Mouse (Mus musculus) forebrain, embryonic 15.5 days (tissue): ENCODE results near the gene Ski. TPM values are rescaled to one million over a fixed set of nuclear protein-coding genes. Genes with fewer than 3 reads are reported as not detected.
A peak's percentile ranks its signal among the peaks of the same experiment; 100 is the strongest.

Source experiments
- ATAC-seq: fragments of 200-750 bp; cut with Nextera tagmentation; replicated peaks from 2 replicates; pipeline ENCODE4 v1.8.0; 2017; ENCODE audit warnings: mild to moderate bottlenecking, moderate TSS enrichment, moderate library complexity
- H3K27ac ChIP-seq: fragments of 300-500 bp; sonication (generic); replicated peaks from 2 replicates; pipeline ENCODE4 v1.5.1; 2015; ENCODE audit warnings: mild to moderate bottlenecking, inconsistent platforms
- H3K27me3 ChIP-seq: fragments of 300-500 bp; sonication (generic); 2 replicates; pipeline ENCODE4 v1.6.1; 2015; ENCODE audit warnings: inconsistent platforms
- H3K36me3 ChIP-seq: fragments of 300-500 bp; sonication (generic); 2 replicates; pipeline ENCODE4 v1.6.1; 2015; ENCODE audit warnings: mild to moderate bottlenecking, inconsistent platforms
- H3K4me1 ChIP-seq: fragments of 300-500 bp; sonication (generic); 2 replicates; pipeline ENCODE4 v1.6.1; 2015; ENCODE audit warnings: inconsistent platforms
- H3K4me2 ChIP-seq: fragments of 300-500 bp; sonication (generic); replicated peaks from 2 replicates; pipeline ENCODE4 v1.6.1; 2015; ENCODE audit warnings: mild to moderate bottlenecking, inconsistent platforms
- H3K4me3 ChIP-seq: fragments of 300-500 bp; sonication (generic); 2 replicates; pipeline ENCODE4 v1.5.1; 2015; ENCODE audit warnings: mild to moderate bottlenecking, inconsistent platforms
- H3K9ac ChIP-seq: fragments of 300-500 bp; sonication (generic); replicated peaks from 2 replicates; pipeline ENCODE4 v1.6.1; 2015; ENCODE audit warnings: mild to moderate bottlenecking, inconsistent platforms
- H3K9me3 ChIP-seq: fragments of 300-500 bp; sonication (generic); 2 replicates; pipeline ENCODE4 v1.6.1; 2016; ENCODE audit warnings: inconsistent platforms
- WGBS: fragments of 180-500 bp; shearing (Covaris S2); methylation state at CpG from one replicate; pipeline ENCODE4 v1.1.7; 2015; ENCODE audit warnings: mixed read lengths; 5-methylcytosine and 5-hydroxymethylcytosine counted together
- polyA plus RNA-seq: library from polyadenylated mRNA; unstranded; fragments of >200 nt; fragmentation: Nextera tagmentation; extraction: Ambion mirVana; gene quantifications from 2 replicates; pipeline ENCODE4 v1.2.1, GENCODE M21; 2015

Ski gene
- polyA plus RNA-seq, 1 experiment from 2014 or later = 14.3 TPM

DNA sequence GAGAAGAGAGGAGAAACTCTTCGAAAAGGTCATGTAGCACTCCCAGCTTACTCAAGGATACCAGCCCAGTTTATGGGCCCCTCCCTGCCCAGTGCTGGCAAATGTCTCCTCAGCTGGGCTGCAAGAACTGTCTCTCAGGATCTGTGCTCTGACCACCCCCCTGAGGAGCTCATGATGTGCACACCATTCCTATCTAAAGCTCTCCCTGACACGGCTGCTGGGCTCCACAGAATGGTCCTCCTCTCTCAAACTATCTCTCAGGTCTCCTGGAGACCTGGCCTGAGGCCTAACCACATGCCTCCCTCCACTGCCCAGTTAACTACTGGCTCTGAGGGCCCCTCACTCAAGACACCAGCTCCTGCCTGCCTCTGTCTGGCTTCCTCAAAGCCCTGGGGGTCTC lies 82.2 kb downstream of the Ski start:
- Histone ChIP-seq H3K9ac (no peak overlapping the region), H3K9me3 (no peaks in the 10 kb centered on the region), H3K36me3 (no peaks in the 10 kb centered on the region), H3K4me2 (no peak overlapping the region), H3K27me3 (no peaks in the 10 kb centered on the region), H3K4me3 (no peak overlapping the region), H3K4me1 (peaks cover 33% of the 10 kb centered on the region), H3K27ac (no peak overlapping the region)
- 77% methylated on average over 2 of the region's 2 CpGs for WGBS
- ATAC-seq = no peak

DNA sequence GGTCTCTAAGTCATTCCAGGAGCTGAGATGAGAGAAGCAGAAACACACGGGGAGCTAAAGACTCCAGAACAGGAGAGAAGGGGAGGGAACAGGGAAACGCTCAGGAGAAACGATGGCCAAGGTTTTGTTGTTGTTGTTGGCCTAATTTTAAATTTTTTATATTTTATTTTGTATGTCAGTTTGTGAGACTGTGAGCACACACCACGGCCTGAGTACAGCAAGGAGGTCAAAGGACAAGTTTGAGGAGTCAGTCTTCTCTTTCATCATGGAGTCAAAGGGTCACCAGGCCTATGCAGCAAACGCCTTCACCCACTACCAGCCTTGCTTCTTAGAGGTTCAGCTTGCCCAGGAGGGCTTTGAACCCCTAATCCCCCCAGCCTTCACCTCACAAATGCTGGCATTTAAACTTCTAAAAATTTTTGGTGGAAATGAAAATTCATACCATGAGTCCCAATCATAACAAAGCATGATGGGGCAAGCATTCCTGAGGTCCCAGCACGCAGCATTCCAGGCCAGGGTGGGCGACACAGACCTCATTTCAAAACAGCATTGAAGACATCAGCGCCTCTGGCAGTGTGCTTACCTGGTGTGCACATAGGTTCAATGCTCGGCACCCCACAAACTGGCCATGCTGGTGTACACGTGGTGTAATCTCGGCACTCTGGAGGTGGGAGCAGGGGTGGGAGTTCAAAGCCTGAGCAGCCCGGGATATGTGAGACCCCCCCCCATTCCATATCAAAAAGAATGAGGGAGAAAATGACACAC lies 82.9 kb downstream of the Ski start:
- Histone ChIP-seq H3K4me1 (peaks cover 31% of the 10 kb centered on the region), H3K9ac (no peak overlapping the region), H3K27me3 (no peaks in the 10 kb centered on the region), H3K36me3 (no peaks in the 10 kb centered on the region), H3K4me3 (no peak overlapping the region), H3K27ac (no peak overlapping the region), H3K9me3 (no peaks in the 10 kb centered on the region), H3K4me2 (no peak overlapping the region)
- no peak for ATAC-seq
- WGBS = 86% methylated on average over 12 of the region's 12 CpGs

DNA sequence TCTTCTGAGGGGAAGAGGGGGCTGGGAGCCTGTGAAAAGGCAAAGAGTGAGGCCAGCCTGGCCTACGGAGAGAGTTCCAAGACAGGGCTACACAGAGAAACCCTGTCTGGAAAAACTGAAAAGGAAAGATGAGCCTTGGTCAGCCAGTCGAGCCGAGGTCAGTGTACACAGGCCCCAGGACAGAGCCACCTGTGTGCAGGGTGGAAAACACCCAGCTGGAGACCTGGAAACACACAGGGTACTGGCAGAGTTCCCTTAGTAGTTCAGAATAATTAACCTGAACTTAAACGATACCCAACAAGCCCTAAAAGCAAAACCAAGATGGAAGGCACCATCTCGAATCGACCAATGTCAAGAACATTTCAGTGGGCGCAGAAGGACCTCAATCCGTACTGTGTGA lies 83.9 kb downstream of the Ski start:
- Histone ChIP-seq H3K4me2 (no peak overlapping the region), H3K9ac (no peak overlapping the region), H3K9me3 (no peaks in the 10 kb centered on the region), H3K27me3 (no peaks in the 10 kb centered on the region), H3K4me1 (peaks cover 31% of the 10 kb centered on the region), H3K27ac (no peak overlapping the region), H3K4me3 (no peak overlapping the region), H3K36me3 (no peaks in the 10 kb centered on the region)
- no peak for ATAC-seq
- 77% methylated on average over 8 of the region's 8 CpGs for WGBS

DNA sequence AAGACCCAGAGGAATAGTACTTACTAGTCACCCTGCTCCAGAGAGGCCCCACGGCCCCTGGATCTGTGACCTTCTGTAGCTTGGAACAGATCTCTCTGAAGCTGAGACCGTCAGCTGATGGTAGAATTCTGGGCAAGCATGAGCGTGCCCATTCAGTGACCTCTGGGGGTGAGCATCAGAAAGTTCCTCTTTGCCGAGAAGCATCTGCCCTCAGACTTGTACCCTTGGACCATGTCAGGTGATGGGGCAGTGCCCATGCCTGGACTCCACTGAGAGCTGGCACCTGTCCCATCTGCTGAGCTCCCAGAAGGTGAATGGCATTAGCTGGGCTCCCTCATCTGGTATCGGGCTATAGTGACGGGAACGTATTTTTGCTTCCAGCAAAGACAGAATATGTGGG lies 84.5 kb downstream of the Ski start:
- Histone ChIP-seq H3K9me3 (no peaks in the 10 kb centered on the region), H3K27ac (no peak overlapping the region), H3K4me3 (no peak overlapping the region), H3K27me3 (no peaks in the 10 kb centered on the region), H3K36me3 (no peaks in the 10 kb centered on the region), H3K4me1 (peaks cover 31% of the 10 kb centered on the region), H3K9ac (no peak overlapping the region), H3K4me2 (no peak overlapping the region)
- WGBS = 88% methylated on average over 7 of the region's 7 CpGs
- no peak for ATAC-seq

DNA sequence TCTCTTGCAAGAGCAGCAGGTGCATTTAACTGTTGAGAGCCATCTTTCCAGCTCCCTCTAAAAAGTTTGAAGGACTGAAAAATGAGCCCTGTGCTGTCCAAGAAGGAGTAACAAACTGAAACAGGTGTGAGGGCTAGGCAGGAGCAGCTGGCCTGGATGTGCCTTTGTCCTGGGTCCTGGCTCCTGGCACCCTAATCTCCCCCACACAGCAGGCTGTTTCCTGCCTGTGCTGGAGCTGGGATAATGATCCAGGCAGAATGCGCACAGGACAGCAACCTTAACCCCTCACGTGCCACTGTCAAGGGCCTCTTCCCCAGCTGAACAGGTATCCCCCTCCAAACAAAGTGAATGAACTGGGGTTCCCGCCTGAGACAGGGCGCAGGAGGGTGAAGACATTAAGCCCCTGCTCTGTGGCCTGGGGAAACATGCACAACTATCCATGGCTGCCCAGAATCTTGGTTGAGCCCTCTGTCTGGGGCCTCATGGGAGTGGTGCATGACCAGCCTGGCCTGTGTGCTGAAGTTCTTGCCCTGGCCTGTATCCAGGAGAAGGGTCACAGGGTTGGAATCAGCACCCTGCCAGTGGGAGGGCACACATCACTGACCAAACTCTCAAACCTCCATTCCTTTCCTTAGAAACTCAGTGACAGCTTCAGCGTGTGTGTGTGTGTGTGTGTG lies 86.3 kb downstream of the Ski start:
- Histone ChIP-seq H3K27ac (no peak overlapping the region), H3K9ac (no peak overlapping the region), H3K9me3 (no peaks in the 10 kb centered on the region), H3K36me3 (no peaks in the 10 kb centered on the region), H3K4me1 (peaks cover 35% of the 10 kb centered on the region), H3K27me3 (no peaks in the 10 kb centered on the region), H3K4me2 (no peak overlapping the region), H3K4me3 (no peak overlapping the region)
- ATAC-seq = no peak
- WGBS = 49% methylated on average over 5 of the region's 5 CpGs

DNA sequence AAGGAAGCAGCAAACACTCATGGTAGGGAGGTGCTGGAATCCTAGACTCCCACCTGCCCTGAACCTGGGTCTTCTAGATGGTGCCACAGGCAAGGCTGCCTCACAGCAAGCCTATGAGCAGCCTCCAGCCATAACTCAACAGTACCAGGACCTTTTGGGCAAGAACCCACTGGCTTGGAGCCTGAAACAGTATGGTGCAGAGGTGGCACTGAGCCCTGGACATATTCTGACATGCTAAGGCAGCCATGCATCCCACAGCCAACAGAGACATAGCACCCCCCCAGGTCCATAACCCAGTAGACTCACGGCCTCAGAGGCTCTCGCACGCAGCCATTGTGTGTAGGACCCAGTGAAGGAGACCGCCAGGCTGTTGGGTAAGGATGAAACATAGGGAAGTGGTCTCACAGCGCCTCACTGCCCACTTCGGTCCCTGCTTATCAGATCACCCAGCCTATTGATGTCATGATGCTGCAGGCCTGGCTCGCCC lies 87.7 kb downstream of the Ski start:
- H3K4me2 ChIP-seq = no peak overlapping the region
- H3K9me3 ChIP-seq = no peaks in the 10 kb centered on the region
- no peak for ATAC-seq
- WGBS = 87% methylated on average over 7 of the region's 7 CpGs
- no peaks in the 10 kb centered on the region for H3K36me3 ChIP-seq
- H3K27ac ChIP-seq = peak overlapping the region; percentile 32; the same call in 1 of the 2 replicates
- H3K9ac ChIP-seq = no peak overlapping the region
- H3K27me3 ChIP-seq = no peaks in the 10 kb centered on the region
- peaks cover 47% of the 10 kb centered on the region for H3K4me1 ChIP-seq
- no peak overlapping the region for H3K4me3 ChIP-seq

DNA sequence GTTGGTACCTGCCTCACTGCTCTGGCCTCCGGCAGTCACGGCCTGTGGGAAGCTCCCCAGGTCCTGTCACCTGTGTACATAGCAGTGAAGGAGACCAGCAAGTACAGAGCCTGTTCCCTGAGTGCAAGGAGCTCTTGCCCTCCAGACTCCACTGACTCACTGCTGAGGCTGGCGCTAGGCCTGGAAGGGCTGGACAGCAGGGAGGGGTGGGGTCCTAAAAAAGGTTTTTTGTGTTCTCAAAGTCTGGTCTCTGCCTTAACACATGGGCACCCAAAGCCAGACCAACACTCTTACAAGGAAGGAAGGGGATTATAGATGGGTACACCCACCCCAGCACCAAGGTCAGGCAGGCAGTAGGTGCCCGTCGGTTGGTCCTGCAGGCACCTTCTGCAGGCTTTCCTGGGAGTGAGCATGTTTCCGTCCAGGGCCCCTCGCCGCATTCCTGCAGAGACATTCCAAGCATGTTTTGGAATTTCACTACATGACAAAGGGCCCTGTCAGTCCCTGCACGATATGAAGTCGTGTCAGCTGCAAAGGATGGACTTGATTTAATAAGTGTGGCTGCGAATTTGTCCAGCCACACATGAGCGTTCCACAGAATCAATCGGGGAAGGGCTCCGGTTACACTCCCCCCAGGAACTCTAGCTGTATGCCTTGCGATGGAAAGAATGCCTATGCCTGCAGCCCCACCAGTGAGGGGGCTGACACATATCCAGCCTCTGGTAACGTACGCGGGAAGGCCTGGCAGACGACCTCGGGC lies 88.6 kb downstream of the Ski start:
- Histone ChIP-seq H3K9ac (no peak overlapping the region; the same call in 1 of the 2 replicates), H3K9me3 (no peaks in the 10 kb centered on the region), H3K4me1 (peaks cover 55% of the 10 kb centered on the region), H3K27ac (peak overlapping the region; percentile 50), H3K4me3 (no peak overlapping the region), H3K36me3 (no peaks in the 10 kb centered on the region), H3K4me2 (no peak overlapping the region), H3K27me3 (no peaks in the 10 kb centered on the region)
- no peak for ATAC-seq
- WGBS = 47% methylated on average over 20 of the region's 20 CpGs

DNA sequence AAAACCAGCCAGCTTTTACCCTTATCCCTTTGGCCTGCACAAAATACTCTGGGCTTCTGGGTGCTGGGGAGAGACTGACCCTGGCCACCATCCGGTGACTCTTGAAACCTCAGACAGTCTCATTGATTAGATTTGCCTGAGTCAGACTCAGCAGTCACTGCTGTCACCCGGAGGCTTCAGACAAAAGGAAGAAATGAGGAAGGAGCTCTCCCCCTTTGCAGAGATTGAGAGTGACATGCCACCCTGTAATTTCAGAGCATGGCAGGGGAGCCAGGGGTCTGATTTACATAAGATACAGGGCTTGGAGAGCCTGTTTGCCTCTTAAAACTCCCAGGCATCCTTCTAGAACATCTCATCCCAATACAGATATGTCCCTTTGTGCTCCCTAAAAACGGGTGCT lies 89.2 kb downstream of the Ski start:
- no peak for ATAC-seq
- H3K36me3 ChIP-seq = no peaks in the 10 kb centered on the region
- no peak overlapping the region for H3K4me2 ChIP-seq
- H3K27me3 ChIP-seq = no peaks in the 10 kb centered on the region
- H3K4me1 ChIP-seq = peaks cover 55% of the 10 kb centered on the region
- H3K9me3 ChIP-seq = no peaks in the 10 kb centered on the region
- 32% methylated on average over 3 of the region's 3 CpGs for WGBS
- no peak overlapping the region for H3K9ac ChIP-seq
- H3K4me3 ChIP-seq = no peak overlapping the region
- H3K27ac ChIP-seq = peak overlapping the region; percentile 50

DNA sequence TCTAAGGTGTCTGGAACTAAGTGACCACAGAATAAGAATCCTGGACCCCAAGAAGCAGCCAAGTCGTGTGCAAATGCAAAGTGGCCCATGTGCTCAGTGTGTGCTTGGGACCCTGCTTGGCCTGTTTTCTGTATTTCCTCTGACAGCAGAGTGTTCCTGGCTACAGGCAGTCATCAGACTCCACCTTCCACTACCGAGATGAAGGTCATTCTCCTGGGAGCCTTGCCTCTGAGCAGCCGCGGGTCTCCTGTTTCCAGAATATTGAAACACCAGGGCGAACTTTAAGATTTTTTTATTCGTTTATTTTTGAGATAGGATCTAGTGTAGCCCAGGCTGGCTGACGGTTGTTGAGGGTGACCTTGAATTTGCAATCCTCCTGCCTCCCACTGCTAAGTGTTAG lies 91.8 kb downstream of the Ski start:
- Histone ChIP-seq H3K9ac (no peak overlapping the region), H3K4me1 (peaks cover 55% of the 10 kb centered on the region), H3K27me3 (no peaks in the 10 kb centered on the region), H3K27ac (peak overlapping the region; percentile 73), H3K4me2 (no peak overlapping the region), H3K4me3 (no peak overlapping the region), H3K9me3 (no peaks in the 10 kb centered on the region), H3K36me3 (no peaks in the 10 kb centered on the region)
- 71% methylated on average over 7 of the region's 7 CpGs for WGBS
- ATAC-seq = no peak

DNA sequence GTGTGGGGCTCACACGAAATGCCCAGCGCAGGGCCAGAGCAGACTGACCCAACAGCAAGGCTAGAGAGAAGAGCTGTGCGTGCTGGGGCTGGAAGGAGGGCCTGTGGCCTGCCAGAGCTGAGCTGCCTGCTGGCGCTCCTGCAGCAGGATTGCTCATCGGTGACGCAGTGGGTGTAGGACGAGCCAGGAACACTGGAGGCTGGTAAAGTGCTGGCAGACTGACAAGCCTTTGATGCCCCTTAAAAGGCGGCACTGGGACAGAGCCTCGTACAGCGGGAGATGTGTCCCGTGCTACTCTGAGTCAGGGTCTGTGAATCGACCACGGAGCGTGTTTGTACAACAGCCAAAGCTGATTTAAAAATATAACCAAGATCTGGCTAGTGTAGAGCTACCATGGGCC lies 92.4 kb downstream of the Ski start:
- Histone ChIP-seq H3K27me3 (no peaks in the 10 kb centered on the region), H3K4me3 (no peak overlapping the region), H3K27ac (peak overlapping the region; percentile 73), H3K4me1 (peaks cover 53% of the 10 kb centered on the region), H3K9me3 (no peaks in the 10 kb centered on the region), H3K4me2 (no peak overlapping the region; the same call in 1 of the 2 replicates), H3K9ac (peak overlapping the region; percentile 35; the same call in 1 of the 2 replicates), H3K36me3 (no peaks in the 10 kb centered on the region)
- ATAC-seq = peak; percentile 71
- WGBS = 31% methylated on average over 14 of the region's 14 CpGs

DNA sequence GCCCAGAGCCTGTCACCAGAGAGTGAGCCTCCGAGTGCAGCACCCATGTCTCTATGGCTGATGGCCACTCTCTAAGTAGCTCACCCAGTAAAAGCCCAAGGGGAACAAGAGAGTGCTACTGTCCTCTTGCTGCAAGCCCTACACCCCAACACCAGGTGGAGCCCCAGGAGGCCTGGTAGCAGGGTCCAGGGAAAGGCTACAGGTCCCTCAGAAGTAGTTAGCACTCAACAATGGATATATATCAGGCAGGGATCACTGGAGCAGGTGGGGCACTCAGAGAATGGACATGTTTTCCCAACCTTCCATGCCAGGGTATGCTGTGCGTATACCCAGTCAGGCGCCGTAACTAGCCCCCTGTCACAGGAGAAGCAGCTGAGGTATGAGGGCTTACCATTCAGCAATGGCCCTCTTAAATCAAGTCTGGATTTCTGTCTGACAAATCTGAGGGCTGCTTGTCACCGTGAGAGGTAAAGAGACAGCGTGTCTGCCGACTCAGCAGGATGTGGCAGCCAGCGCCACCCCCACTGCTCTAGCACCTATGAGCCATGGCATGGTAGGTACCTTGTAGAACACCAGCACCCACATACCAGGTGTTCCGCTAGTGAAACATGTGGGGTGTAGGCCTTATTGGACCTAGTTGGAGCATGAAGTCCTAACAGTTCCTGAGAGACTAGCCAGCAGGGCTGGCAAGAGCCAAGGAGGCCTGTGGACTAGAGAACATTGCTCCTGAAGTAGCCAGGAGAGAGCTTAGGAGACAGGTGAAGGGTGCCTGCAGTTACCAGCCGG lies 93.1 kb downstream of the Ski start:
- Histone ChIP-seq H3K36me3 (no peaks in the 10 kb centered on the region), H3K27me3 (no peaks in the 10 kb centered on the region), H3K9me3 (no peaks in the 10 kb centered on the region), H3K4me3 (no peak overlapping the region), H3K27ac (peak overlapping the region; percentile 73), H3K4me2 (no peak overlapping the region), H3K9ac (peak overlapping the region; percentile 35; the same call in 1 of the 2 replicates), H3K4me1 (peaks cover 46% of the 10 kb centered on the region)
- 88% methylated on average over 10 of the region's 10 CpGs for WGBS
- no peak for ATAC-seq
